In genomic region chr4:40143533-40143871, GRCm38 (mm10) we compare ENCODE assay signal across 8 mouse cellular contexts. TPM values are rescaled to one million over a fixed set of nuclear protein-coding genes. Genes with fewer than 3 reads are reported as not detected.
A peak's percentile ranks its signal among the peaks of the same experiment; 100 is the strongest.
DNase-seq lines count a peak whose midpoint lies in the region; ATAC-seq and TF ChIP-seq lines count a peak whose summit lies in the region.

No protein-coding gene starts in this region.

- H3K27me3 ChIP-seq in kidney, embryonic 15.5 days: no peaks in the 10 kb centered on the region
- H3K27me3 ChIP-seq in hindbrain, embryonic 16.5 days (replicated peaks; ENCODE audit: control insufficient read depth, insufficient read depth, low read length): no peaks in the 10 kb centered on the region
- H3K27me3 ChIP-seq in midbrain, postnatal 0 days (ENCODE audit: insufficient read depth, low read length): no peaks in the 10 kb centered on the region

- TF ChIP-seq POLR2A in cortical plate, adult 2 months (IDR thresholded peaks at IDR 0.05; ENCODE audit: extremely low read depth, insufficient read depth, low read length): no peak

- H3K4me2 ChIP-seq in kidney, embryonic 15.5 days: peak overlapping the region; percentile 76
- peak overlapping the region; percentile 58 for H3K4me2 ChIP-seq in hindbrain, embryonic 16.5 days (ENCODE audit: low read length)
- H3K4me2 ChIP-seq in midbrain, postnatal 0 days (ENCODE audit: low read depth, low read length, poor library complexity, severe bottlenecking): peak overlapping the region; percentile 61

- under 1% methylated on average over 27 of the region's 27 CpGs for WGBS in kidney, embryonic 15.5 days
- WGBS in hindbrain, embryonic 16.5 days: 0% methylated on average over 22 of the region's 27 CpGs
- 0% methylated on average over 27 of the region's 27 CpGs for WGBS in midbrain, postnatal 0 days

- no peak for TF ChIP-seq CTCF in cortical plate, adult 2 months (IDR thresholded peaks at IDR 0.05; ENCODE audit: extremely low read depth, insufficient read depth, low read length)
- TF ChIP-seq CTCF in midbrain, postnatal 0 days (IDR thresholded peaks at IDR 0.05): no peak

- no peaks in the 10 kb centered on the region for H3K36me3 ChIP-seq in kidney, embryonic 15.5 days
- H3K36me3 ChIP-seq in hindbrain, embryonic 16.5 days (ENCODE audit: control insufficient read depth, insufficient read depth, low read length): no peaks in the 10 kb centered on the region
- no peaks in the 10 kb centered on the region for H3K36me3 ChIP-seq in midbrain, postnatal 0 days (ENCODE audit: insufficient read depth, low read length)

- H3K9me3 ChIP-seq in kidney, embryonic 15.5 days (replicated peaks): no peaks in the 10 kb centered on the region
- H3K9me3 ChIP-seq in hindbrain, embryonic 16.5 days (ENCODE audit: control insufficient read depth, low read length): no peaks in the 10 kb centered on the region
- H3K9me3 ChIP-seq in midbrain, postnatal 0 days (ENCODE audit: low read length): no peaks in the 10 kb centered on the region

- peak overlapping the region; percentile 81 for H3K9ac ChIP-seq in kidney, embryonic 15.5 days
- H3K9ac ChIP-seq in hindbrain, embryonic 16.5 days (ENCODE audit: low read depth, low read length): peak overlapping the region; percentile 81
- peak overlapping the region; percentile 90 for H3K9ac ChIP-seq in midbrain, postnatal 0 days (replicated peaks; ENCODE audit: low read length, poor library complexity, severe bottlenecking)

- peak overlapping the region; percentile 98 for H3K27ac ChIP-seq in kidney, embryonic 15.5 days
- peak overlapping the region; percentile 34; the same call in 1 of the 2 replicates for H3K27ac ChIP-seq in cortical plate, adult 2 months (ENCODE audit: insufficient read depth, low read length)
- peak overlapping the region; percentile 89 for H3K27ac ChIP-seq in hindbrain, embryonic 16.5 days (ENCODE audit: low read depth, low read length)
- H3K27ac ChIP-seq in midbrain, postnatal 0 days (ENCODE audit: low read depth, low read length): peak overlapping the region; percentile 91

- H3K4me1 ChIP-seq in kidney, embryonic 15.5 days: peaks cover 27% of the 10 kb centered on the region
- H3K4me1 ChIP-seq in cortical plate, adult 2 months (ENCODE audit: control insufficient read depth, insufficient read depth, low read length): 0 out of 2 replicates have a peak, but pooled peaks cover 2% of the 10 kb centered on the region
- H3K4me1 ChIP-seq in hindbrain, embryonic 16.5 days (ENCODE audit: control insufficient read depth, insufficient read depth, low read depth, low read length): peaks cover 18% of the 10 kb centered on the region
- peaks cover 9% of the 10 kb centered on the region; the same call in 1 of the 2 replicates for H3K4me1 ChIP-seq in midbrain, postnatal 0 days (ENCODE audit: insufficient read depth, low read length)

- ATAC-seq in kidney, embryonic 15.5 days (replicated peaks; ENCODE audit: low FRiP score): no peak
- no peak for ATAC-seq in hindbrain, embryonic 16.5 days
- ATAC-seq in midbrain, postnatal 0 days (ENCODE audit: low FRiP score): no peak

- H3K4me3 ChIP-seq in kidney, embryonic 15.5 days (replicated peaks): peak overlapping the region; percentile 82
- peak overlapping the region; percentile 62 for H3K4me3 ChIP-seq in cortical plate, adult 2 months (ENCODE audit: insufficient read depth, low read length)
- peak overlapping the region; percentile 70 for H3K4me3 ChIP-seq in hindbrain, embryonic 16.5 days (ENCODE audit: low read length)
- peak overlapping the region; percentile 87 for H3K4me3 ChIP-seq in midbrain, postnatal 0 days (ENCODE audit: low read depth, low read length)

- no peak for DNase-seq in kidney, adult 18-20 months
- no peak for DNase-seq in midbrain, postnatal 0 days (ENCODE audit: low spot score)
- no peak for DNase-seq in right cerebral cortex, postnatal 10 days (ENCODE audit: low spot score in 2 of 2)
- DNase-seq in layer of hippocampus, adult 18-20 months (ENCODE audit: low spot score in 2 of 2): no peak
- DNase-seq in left cerebral cortex, adult 8-10 months (ENCODE audit: low spot score in 2 of 2): no peak

RNA-seq across cellular contexts. Expression of gene Aco1, which starts 0.6 kb away (rescaled TPM):
- polyA plus RNA-seq in kidney, embryonic 15.5 days (2015; fragmentation: Nextera tagmentation; extraction: Ambion mirVana): 74.5 and 77.7 TPM in 2 replicates
- 27.0 and 28.7 TPM in 2 replicates for polyA plus RNA-seq in cortical plate, adult 2 months (2012; rRNA removed)
- 45.3 and 49.4 TPM in 2 replicates for polyA plus RNA-seq in hindbrain, embryonic 16.5 days (2015; fragmentation: Nextera tagmentation; extraction: Ambion mirVana)
- 54.0 and 57.5 TPM in 2 replicates for total RNA-seq in midbrain, postnatal 0 days (2014; rRNA removed)
- 33.2 TPM in 2 replicates for polyA plus RNA-seq in midbrain, postnatal 0 days (2015; fragmentation: Nextera tagmentation; extraction: Ambion mirVana)
- total RNA-seq in layer of hippocampus, adult 18-20 months (2021): 10 to 100 TPM; 23.7 to 24.5 TPM
- total RNA-seq in left cerebral cortex, adult 8-10 months (2022): 10 to 100 TPM; 30.0 to 32.8 (median 31.5) TPM

Comparison
In these comparisons a context has a peak if more than half of its experiments do, and no peak if none do; other contexts are left out.
1. H3K27ac ChIP-seq: peak in every context shown above with its lines; median percentile 98 in kidney, embryonic 15.5 days; 91 in midbrain, postnatal 0 days; 89 in hindbrain, embryonic 16.5 days; 34 in cortical plate, adult 2 months.